Mouse (Mus musculus) neural tube, embryonic 14.5 days (tissue): ENCODE data around the gene Acsl1. TPM values are rescaled to one million over a fixed set of nuclear protein-coding genes. Genes with fewer than 3 reads are reported as not detected.
"Not testable (repeated sequence)": the region's sequence is repeated elsewhere in the genome, so short reads cannot be mapped to it uniquely, and the experiment has no call there.

Experiments
- ATAC-seq: fragments of 200-750 bp; cut with Nextera tagmentation; 2 replicates; pipeline ENCODE4 v1.8.0; 2017; ENCODE audit warnings: low read depth, mild to moderate bottlenecking, moderate TSS enrichment, moderate library complexity
- H3K27ac ChIP-seq: fragments of 300-500 bp; sonication (generic); 2 replicates; pipeline ENCODE4 v1.5.1; 2014; ENCODE audit warnings: low read depth, mild to moderate bottlenecking, control low read depth, low read length, moderate library complexity, mixed read lengths
- H3K27me3 ChIP-seq: fragments of 300-500 bp; sonication (generic); 2 replicates; pipeline ENCODE4 v1.6.1; 2014; ENCODE audit warnings: low read length; ENCODE audit not compliant: control insufficient read depth, insufficient read depth
- H3K36me3 ChIP-seq: fragments of 300-500 bp; sonication (generic); 2 replicates; pipeline ENCODE4 v1.6.1; 2014; ENCODE audit warnings: low read length, mixed read lengths; ENCODE audit not compliant: control insufficient read depth, insufficient read depth
- H3K4me1 ChIP-seq: fragments of 300-500 bp; sonication (generic); 2 replicates; pipeline ENCODE4 v1.6.1; 2014; ENCODE audit warnings: low read length; ENCODE audit not compliant: control insufficient read depth, insufficient read depth
- H3K4me2 ChIP-seq: fragments of 300-500 bp; sonication (generic); 2 replicates; pipeline ENCODE4 v1.6.1; 2014; ENCODE audit warnings: mild to moderate bottlenecking, low read depth, low read length, control low read depth
- H3K4me3 ChIP-seq: fragments of 300-500 bp; sonication (generic); 2 replicates; pipeline ENCODE4 v1.5.1; 2014; ENCODE audit warnings: low read depth, low read length, control low read depth, mixed read lengths
- H3K9ac ChIP-seq: fragments of 300-500 bp; sonication (generic); replicated peaks from 2 replicates; pipeline ENCODE4 v1.6.1; 2014; ENCODE audit warnings: low read depth, mild to moderate bottlenecking, control low read depth, low read length, mixed read lengths
- H3K9me3 ChIP-seq: fragments of 300-500 bp; sonication (generic); 2 replicates; pipeline ENCODE4 v1.6.1; 2016; ENCODE audit warnings: low read length; ENCODE audit not compliant: control insufficient read depth
- WGBS: fragments of 180-500 bp; shearing (Covaris S2); extraction: QIAGEN DNeasy Blood & Tissue Kit; methylation state at CpG from one replicate; pipeline ENCODE4 v1.1.7; 2014; 5-methylcytosine and 5-hydroxymethylcytosine counted together
- polyA plus RNA-seq: library from polyadenylated mRNA; unstranded; fragments of >200 nt; fragmentation: Nextera tagmentation; extraction: Ambion mirVana; gene quantifications from 2 replicates; pipeline ENCODE4 v1.2.1, GENCODE M21; 2014

Acsl1 gene
- polyA plus RNA-seq, 1 experiment from 2014 or later = 19.9 TPM

GRCm38 (mm10) chr8:46569659-46570441 lies 99.0 kb downstream of the Acsl1 start:
- WGBS = 91% methylated on average over 19 of the region's 19 CpGs
- no peak overlapping the region for H3K4me2 ChIP-seq
- no peaks in the 10 kb centered on the region for H3K27me3 ChIP-seq
- no peaks in the 10 kb centered on the region for H3K36me3 ChIP-seq
- H3K4me3 ChIP-seq = no peak overlapping the region
- H3K9me3 ChIP-seq = no peaks in the 10 kb centered on the region
- no peaks in the 10 kb centered on the region for H3K4me1 ChIP-seq
- H3K9ac ChIP-seq = no peak overlapping the region
- H3K27ac ChIP-seq = no peak overlapping the region
- no peak for ATAC-seq

GRCm38 (mm10) chr8:46570673-46571072 lies 99.8 kb downstream of the Acsl1 start:
- H3K4me1 ChIP-seq = no peaks in the 10 kb centered on the region
- no peaks in the 10 kb centered on the region for H3K27me3 ChIP-seq
- no peak overlapping the region for H3K4me2 ChIP-seq
- 96% methylated on average over 9 of the region's 14 CpGs for WGBS
- no peak overlapping the region for H3K9ac ChIP-seq
- ATAC-seq = no peak
- no peaks in the 10 kb centered on the region for H3K36me3 ChIP-seq
- no peak overlapping the region for H3K4me3 ChIP-seq
- H3K27ac ChIP-seq = no peak overlapping the region
- H3K9me3 ChIP-seq = no peaks in the 10 kb centered on the region

GRCm38 (mm10) chr8:46573446-46573845 lies 102.6 kb downstream of the Acsl1 start:
- Histone ChIP-seq H3K4me3 (no peak overlapping the region), H3K4me1 (no peaks in the 10 kb centered on the region), H3K9ac (no peak overlapping the region), H3K27me3 (no peaks in the 10 kb centered on the region), H3K36me3 (0 out of 2 replicates have a peak, but pooled peaks cover 4% of the 10 kb centered on the region), H3K27ac (no peak overlapping the region), H3K9me3 (no peaks in the 10 kb centered on the region), H3K4me2 (no peak overlapping the region)
- no peak for ATAC-seq
- WGBS = 76% methylated on average over 2 of the region's 2 CpGs

GRCm38 (mm10) chr8:46573964-46574363 lies 103.1 kb downstream of the Acsl1 start:
- Histone ChIP-seq H3K27ac (no peak overlapping the region), H3K9ac (no peak overlapping the region), H3K4me3 (no peak overlapping the region), H3K36me3 (0 out of 2 replicates have a peak, but pooled peaks cover 8% of the 10 kb centered on the region), H3K4me2 (no peak overlapping the region), H3K27me3 (no peaks in the 10 kb centered on the region), H3K4me1 (no peaks in the 10 kb centered on the region), H3K9me3 (no peaks in the 10 kb centered on the region)
- 86% methylated on average over 2 of the region's 2 CpGs for WGBS
- ATAC-seq = no peak

GRCm38 (mm10) chr8:46578794-46579193 lies 108.0 kb downstream of the Acsl1 start:
- Histone ChIP-seq H3K27me3 (no peaks in the 10 kb centered on the region), H3K9me3 (no peaks in the 10 kb centered on the region), H3K27ac (no peak overlapping the region), H3K4me3 (no peak overlapping the region), H3K9ac (no peak overlapping the region), H3K36me3 (0 out of 2 replicates have a peak, but pooled peaks cover 8% of the 10 kb centered on the region), H3K4me2 (no peak overlapping the region), H3K4me1 (no peaks in the 10 kb centered on the region)
- 94% methylated on average over 9 of the region's 9 CpGs for WGBS
- no peak for ATAC-seq

GRCm38 (mm10) chr8:46584328-46584727 lies 113.5 kb downstream of the Acsl1 start:
- not testable (repeated sequence) for H3K9ac ChIP-seq, H3K4me2 ChIP-seq, H3K27ac ChIP-seq, H3K4me3 ChIP-seq, H3K4me1 ChIP-seq, H3K27me3 ChIP-seq, ATAC-seq, H3K9me3 ChIP-seq, H3K36me3 ChIP-seq
- WGBS = 48% methylated on average over 4 of the region's 4 CpGs

- Histone ChIP-seq H3K4me1 (no peaks in the 10 kb centered on the region), H3K4me2 (no peak overlapping the region), H3K27ac (no peak overlapping the region), H3K9ac (no peak overlapping the region), H3K27me3 (no peaks in the 10 kb centered on the region), H3K36me3 (no peaks in the 10 kb centered on the region), H3K9me3 (no peaks in the 10 kb centered on the region), H3K4me3 (no peak overlapping the region)
- 84% methylated on average over 3 of the region's 3 CpGs for WGBS
- no peak for ATAC-seq
Observed at GRCm38 (mm10) chr8:46585576-46585975, 114.7 kb downstream of the Acsl1 start.

Other genes with a start within 250 kb of the Acsl1 start
- 0.24 TPM in 1 of 2 replicates, not detected in the other for gene Helt, start 176.4 kb upstream of the Acsl1 start, polyA plus RNA-seq
- 6.7 and 7.0 TPM in 2 replicates for gene Cenpu, start 81.0 kb downstream of the Acsl1 start, polyA plus RNA-seq
- gene Primpol, start 146.2 kb downstream of the Acsl1 start, polyA plus RNA-seq = 7.9 and 9.0 TPM in 2 replicates
- 181 and 191 TPM in 2 replicates for gene Casp3, start 146.3 kb downstream of the Acsl1 start, polyA plus RNA-seq